Mouse (Mus musculus) CD4-positive, CD25-positive, alpha-beta regulatory T cell, adult 4 months (primary cell): ENCODE results near the gene Ms4a5. TPM values are rescaled to one million over a fixed set of nuclear protein-coding genes. Genes with fewer than 3 reads are reported as not detected.
"Not testable (repeated sequence)": the region's sequence is repeated elsewhere in the genome, so short reads cannot be mapped to it uniquely, and the experiment has no call there.

Experiments
- ATAC-seq: one replicate; pipeline ENCODE4 v1.8.0; 2017
- polyA plus RNA-seq, 2 experiments: library from polyadenylated mRNA; unstranded; fragments of 100-300 nt; shearing (Covaris generic); gene quantifications; one replicate each; pipeline ENCODE4 v1.2.1; 2017

Ms4a5 gene
- not detected for polyA plus RNA-seq

- ATAC-seq = no peak
Observed at GRCm38 (mm10) chr19:11283773-11284172, at the start of gene Ms4a5. TSS of gene Ms4a5 (minus strand) at chr19:11283873.

DNA sequence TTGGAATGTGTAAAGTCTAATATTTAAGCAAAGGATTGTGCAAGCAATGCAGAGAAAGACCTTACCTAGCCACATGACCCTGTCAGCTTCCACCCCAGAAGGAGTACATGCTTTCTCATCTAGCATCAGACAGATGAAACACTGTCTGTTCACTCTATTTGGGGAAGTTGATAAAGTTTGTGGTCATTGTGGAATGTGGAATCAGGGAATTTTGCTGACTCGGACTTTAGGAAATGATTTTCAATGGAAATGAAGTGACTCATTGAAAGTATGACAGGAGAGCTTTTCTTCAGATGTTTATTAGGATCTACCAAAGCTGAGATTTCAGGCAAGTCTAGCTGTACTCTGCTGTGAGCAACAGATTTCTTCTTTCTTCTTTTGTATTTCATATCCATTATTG, 37.5 kb upstream of the Ms4a5 start:
- no peak for ATAC-seq

DNA sequence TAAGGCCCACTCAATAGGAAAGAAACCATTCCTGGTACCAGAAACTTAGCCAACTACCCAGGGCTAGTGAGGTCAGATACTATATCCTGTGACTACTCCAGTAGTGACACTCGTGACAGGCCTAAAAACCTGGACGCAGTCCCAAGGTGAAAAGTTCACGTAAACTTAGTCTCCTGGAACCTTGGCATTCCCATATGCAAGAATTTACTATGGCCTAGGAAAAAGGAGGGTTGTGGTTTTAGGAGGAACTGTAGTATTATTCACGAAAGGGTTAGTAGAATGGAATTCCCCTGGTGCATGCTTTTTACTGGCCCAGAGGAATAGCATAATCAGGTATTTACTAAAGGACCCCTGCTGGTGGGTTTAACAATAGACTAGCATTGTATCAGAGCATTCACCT, 33.1 kb upstream of the Ms4a5 start:
- ATAC-seq = no peak

- no peak for ATAC-seq
Observed at GRCm38 (mm10) chr19:11314354-11314753, 30.7 kb upstream of the Ms4a5 start, which contains the start of gene Ms4a14. TSS of gene Ms4a14 (minus strand) at chr19:11314454.

GRCm38 (mm10) chr19:11308888-11309287, 25.2 kb upstream of the Ms4a5 start:
- ATAC-seq = no peak

DNA sequence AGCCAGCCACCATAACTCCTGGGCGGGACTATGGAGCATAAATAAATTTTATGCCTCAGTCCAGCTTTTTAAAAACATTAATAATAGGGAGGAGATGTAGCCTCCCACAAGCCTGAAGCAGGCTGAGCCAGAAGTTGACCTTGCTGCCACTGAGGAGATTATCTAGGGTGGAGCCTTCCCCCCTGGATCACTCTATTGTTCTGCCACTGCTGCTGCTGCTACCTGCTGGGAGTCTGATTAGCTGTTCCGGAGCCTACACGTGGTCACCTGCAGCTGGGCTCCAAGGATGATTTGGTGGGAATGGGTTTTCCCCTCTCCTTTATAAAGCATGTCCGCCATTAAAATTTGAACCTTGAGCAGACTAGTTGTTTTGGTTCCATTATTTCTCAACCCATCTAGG, 15.9 kb upstream of the Ms4a5 start:
- ATAC-seq = not testable (repeated sequence)

GRCm38 (mm10) chr19:11298939-11299338, 15.3 kb upstream of the Ms4a5 start:
- ATAC-seq = no peak

- not testable (repeated sequence) for ATAC-seq
Observed at GRCm38 (mm10) chr19:11293616-11294015, 9.9 kb upstream of the Ms4a5 start.

- peak; percentile 63 for ATAC-seq
Observed at GRCm38 (mm10) chr19:11292990-11293389, 9.3 kb upstream of the Ms4a5 start.

GRCm38 (mm10) chr19:11280223-11280622, 3.5 kb downstream of the Ms4a5 start:
- ATAC-seq = no peak

GRCm38 (mm10) chr19:11276431-11276830, 7.2 kb downstream of the Ms4a5 start:
- ATAC-seq = no peak

DNA sequence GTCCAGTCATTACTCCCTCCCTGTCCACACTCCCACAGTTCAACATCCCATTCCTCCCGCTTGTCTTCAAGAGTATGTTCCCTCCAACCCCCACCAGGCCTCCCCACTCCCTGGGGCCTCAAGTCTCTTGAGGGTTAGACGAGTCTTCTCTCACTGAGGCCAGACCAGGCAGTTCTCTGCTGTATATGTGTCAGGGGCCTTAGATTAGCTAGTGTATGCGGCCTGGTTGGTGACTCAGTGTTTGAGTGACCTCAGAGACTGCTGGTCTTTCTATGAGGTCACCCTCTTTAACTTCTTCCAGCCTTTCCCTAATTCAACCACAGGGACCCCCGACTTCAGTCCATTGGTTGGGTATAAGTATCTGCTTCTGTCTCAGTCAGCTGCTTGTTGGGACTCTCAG, 16.7 kb downstream of the Ms4a5 start:
- no peak for ATAC-seq

DNA sequence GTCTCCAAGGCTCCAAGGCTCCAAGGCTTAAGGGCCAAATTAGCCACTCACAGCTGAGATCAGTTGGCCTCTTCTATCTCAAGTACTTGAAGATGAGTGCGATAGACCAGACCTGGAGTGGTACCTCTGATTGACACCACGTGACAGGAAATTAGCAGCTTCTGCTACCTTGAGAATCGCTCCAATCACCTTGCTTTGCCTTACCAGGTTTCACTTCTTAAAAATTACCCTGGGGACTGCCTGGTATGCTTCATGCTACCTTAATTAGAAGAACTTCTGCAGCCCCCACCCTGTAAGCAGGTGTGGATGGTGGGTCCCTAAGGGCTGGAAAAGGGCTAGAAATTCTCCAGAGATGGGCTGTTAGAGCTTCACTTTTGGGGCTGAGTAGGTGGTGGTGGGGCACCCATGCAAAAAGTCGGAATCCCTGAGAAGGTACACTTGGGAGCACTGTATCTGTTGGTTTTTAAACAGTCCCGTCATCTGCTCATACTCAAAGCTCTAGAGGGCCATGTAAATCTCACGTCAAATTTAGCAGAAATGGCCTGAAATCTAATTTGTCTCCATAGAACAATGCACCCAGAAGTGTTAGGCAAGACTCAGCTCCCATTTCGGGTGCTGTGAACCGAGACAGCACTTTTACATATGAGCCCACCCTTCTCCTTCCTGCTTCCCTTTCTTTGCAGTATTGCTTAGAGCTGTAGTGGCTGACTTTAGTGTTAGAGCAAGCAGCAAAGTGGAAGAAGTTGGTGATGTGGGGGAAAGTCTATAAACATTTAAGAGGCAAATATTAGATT, 17.4 kb downstream of the Ms4a5 start, which contains the start of gene Ms4a1:
Gene Ms4a1 (minus strand): TSS at position 190 of the 794 bp plus-strand sequence.
- no peak for ATAC-seq

GRCm38 (mm10) chr19:11264602-11265185, 19.0 kb downstream of the Ms4a5 start:
- ATAC-seq = no peak

- ATAC-seq = no peak
Observed at GRCm38 (mm10) chr19:11263549-11263948, 20.1 kb downstream of the Ms4a5 start.

DNA sequence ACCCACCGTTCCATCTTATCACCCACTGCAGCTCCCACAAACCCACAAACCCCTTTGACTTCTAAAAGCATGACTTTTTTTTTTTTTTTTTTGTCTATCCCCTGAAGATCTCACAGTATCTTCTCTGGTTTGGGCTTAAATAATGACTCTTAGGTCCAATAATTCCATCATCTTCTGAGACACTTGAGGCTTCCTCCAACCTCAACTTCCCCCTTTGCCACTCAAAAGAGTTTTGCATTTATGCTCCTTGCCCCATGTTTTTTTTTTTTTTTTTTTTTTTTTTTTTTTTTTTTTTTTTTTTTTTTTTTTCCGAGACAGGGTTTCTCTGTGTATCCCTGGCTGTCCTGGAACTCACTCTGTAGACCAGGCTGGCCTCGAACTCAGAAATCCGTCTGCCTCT, 20.7 kb downstream of the Ms4a5 start:
- not testable (repeated sequence) for ATAC-seq

DNA sequence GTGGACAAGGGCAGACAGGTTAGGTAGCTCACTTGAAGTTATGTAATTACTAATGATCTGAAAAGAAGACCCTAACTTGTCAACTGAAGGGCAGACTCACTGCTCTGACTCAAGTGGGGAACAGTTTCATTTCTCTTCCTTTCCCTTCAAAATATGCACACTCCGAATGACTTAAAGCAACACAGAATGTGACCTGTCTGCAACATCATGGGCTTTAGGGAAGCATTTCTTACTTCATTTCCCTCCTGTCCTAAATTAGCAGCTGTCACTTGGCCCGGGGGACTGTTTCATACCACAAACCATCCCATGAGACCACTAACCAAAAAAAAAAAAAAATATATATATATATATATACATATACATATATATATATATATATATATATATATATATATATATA, 22.2 kb downstream of the Ms4a5 start:
- ATAC-seq = no peak

GRCm38 (mm10) chr19:11244230-11244629, 39.4 kb downstream of the Ms4a5 start:
- ATAC-seq = no peak

- ATAC-seq = no peak
Observed at GRCm38 (mm10) chr19:11242560-11242959, 41.1 kb downstream of the Ms4a5 start.

DNA sequence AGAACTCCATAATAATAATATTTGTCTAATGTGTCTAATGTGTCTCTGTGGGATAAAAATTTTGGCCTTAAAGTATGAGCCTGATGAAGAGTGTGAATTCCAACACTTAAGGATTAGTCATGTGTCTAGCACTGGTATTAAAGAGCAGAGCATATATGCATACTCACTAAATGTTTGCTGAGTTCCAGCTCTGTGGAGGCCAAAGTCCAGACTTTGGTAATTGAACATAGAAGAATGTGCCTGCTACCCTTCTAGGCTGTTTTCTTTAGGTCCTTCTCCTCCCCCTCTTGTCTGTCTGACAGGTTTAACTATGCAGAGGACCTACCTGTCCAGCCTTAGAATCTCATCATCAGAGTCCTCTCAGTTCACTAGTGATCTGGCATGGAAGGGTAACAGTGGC, 47.9 kb downstream of the Ms4a5 start:
- no peak for ATAC-seq

DNA sequence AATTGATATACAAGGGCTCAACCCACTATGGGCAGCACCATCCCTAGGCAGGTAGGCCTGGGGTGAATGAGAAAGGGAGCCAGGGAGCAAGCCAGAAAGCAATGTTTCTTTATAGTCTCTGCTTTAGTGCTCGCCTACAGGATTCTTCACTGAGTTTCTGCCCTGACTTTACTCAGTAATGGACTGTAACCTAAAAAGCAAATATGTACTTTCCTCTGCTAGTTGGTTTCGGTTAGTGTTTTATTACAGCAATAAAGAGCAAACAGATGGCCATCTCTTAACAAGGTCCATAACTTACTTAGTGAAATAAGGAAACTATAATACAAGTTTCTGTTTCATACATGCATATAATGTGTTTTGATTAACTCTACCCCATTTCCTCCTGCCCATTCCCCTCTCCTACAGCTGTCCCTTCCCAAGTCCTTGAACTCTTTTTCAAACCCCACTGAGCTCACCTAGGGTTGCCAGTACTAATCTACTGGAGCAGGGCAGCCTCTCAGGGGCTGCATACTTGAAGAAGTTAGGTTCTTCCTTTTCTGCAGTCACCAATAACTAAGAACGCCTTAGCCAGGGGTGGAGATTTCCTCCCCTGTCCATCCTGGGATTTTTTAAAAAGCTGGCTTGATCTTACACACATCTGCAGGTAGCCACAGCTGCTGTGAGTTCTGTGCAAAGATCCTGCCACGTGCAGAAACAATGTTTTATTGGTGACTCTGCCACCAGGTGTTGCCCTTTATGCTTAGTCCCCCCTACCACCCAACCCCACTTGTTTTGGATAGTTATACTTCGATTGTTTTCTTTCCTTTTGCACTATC, 48.5 kb downstream of the Ms4a5 start:
- ATAC-seq = no peak

DNA sequence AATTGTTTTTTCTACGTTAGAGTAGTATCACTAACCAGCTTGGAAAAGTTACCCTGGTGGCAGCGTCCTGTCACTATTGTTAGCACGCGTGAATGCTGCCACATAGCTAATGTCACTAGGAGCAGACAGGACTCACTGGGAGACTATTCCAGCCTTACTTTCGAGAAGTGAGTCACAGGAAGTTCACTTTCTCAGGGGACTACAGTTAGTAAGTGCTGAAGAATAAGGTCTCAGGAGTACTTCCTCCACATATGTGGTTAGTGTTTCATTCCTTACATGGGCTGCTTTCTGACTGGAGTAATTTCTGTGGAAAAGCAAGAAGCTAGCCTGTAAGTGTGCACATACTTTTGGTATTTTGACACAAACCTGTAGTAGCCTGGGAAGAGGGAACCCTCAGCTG, 49.4 kb downstream of the Ms4a5 start:
- no peak for ATAC-seq

- ATAC-seq = no peak
Observed at GRCm38 (mm10) chr19:11232348-11232747, 51.3 kb downstream of the Ms4a5 start, which contains the start of gene Ms4a12. TSS of gene Ms4a12 (minus strand) at chr19:11232448.
